Mouse (Mus musculus) left cerebral cortex, adult 6 months (tissue): ENCODE data around the gene Nucks1. TPM values are rescaled to one million over a fixed set of nuclear protein-coding genes. Genes with fewer than 3 reads are reported as not detected.

Source experiments
- long read RNA-seq, 2 experiments: library from polyadenylated mRNA; unstranded; transcript quantifications; one replicate each; pipeline ENCODE4 v2.0.0; 2019 to 2020
- polyA plus RNA-seq: library from polyadenylated mRNA; unstranded; fragments of <200 nt; fragmentation: Nextera tagmentation; gene quantifications from 2 replicates; pipeline ENCODE4 v1.2.3, GENCODE M21; 2021

Nucks1 gene
- polyA plus RNA-seq: 18.5 and 36.1 TPM in 2 replicates
- long read RNA-seq, experiment 1, full-length matches to known transcripts: 2 of 29 reads
- long read RNA-seq, experiment 1, partial matches to known transcripts: 2 of 29 reads
- long read RNA-seq, experiment 1, other reads (novel, unspliced or antisense): 25 of 29 reads
- long read RNA-seq, experiment 2, full-length matches to known transcripts: 1 of 42 reads
- long read RNA-seq, experiment 2, partial matches to known transcripts: 16 of 42 reads
- long read RNA-seq, experiment 2, other reads (novel, unspliced or antisense): 25 of 42 reads

DNA sequence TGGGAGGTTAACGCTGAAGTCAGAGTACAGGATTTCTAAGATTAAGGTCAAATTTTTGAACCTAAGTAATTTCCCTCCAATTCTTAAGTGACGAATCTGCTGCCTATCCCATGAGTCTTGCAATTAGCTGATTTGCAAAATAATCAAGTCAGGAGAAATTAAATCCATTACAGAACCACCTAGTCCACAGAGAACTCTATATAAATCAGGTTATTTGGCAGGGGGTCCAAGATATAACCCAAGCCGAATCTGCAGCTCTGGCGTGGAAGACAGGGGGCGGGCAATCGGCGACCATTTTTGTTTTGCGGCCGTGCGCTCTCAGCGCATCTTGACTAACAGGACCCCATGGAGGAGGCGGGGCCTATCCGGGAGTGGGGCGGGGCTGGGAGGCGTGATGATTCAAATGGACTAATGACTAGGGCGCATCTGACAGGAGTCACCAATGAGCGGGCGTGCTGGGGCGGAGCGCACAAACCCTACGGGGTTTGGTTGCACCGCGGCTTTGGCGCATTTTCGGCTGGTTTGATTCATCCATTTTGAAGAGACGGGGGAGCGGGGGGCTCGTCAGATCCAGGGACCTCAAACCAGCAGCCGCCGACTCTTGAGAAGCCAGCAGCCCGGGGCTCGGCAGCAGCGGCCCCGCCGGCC, at the start of gene Nucks1:
Gene Nucks1 (plus strand): TSS at position 534 of the 648 bp plus-strand sequence.

DNA sequence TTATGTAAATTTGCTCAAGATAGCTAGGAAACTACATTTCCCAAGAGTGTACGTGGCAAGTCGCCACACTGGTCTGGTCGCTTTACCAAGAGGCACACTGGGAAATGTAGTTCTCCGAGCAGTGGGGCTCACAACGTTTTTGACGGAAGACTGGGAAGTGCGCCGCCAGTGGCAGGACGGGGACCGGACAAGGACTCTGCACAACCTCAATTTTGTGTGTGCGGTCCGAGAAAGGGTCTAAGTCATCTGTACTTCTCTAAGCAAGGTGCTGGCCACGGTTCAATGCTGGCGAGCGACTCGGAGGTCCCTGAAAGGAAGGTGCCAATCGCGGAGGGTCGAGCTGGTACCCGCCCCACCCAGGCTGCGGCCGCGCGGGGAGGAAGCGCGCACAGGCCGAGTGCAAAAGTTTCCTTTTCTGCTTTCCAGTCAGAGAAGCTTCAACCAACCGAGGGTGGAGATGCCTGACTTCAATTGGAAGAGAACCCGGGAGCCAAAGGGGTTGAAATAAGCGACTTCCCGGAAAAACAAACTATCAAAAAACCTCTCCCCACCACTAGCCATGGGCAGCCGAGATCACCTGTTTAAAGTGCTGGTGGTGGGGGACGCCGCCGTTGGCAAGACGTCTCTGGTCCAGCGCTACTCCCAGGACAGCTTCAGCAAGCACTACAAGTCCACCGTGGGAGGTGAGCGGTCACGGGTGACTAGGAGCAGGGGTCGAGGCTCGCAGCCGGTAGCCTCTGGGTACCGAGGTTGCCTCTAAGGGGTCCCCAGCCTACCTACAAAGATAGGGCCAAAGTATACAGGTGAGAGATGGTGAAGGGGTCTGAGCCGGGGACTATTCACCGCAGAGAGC, 43.0 kb upstream of the Nucks1 start, which contains the start of gene Rab29:
Gene Rab29 (plus strand): TSS at position 132 of the 853 bp plus-strand sequence.

DNA sequence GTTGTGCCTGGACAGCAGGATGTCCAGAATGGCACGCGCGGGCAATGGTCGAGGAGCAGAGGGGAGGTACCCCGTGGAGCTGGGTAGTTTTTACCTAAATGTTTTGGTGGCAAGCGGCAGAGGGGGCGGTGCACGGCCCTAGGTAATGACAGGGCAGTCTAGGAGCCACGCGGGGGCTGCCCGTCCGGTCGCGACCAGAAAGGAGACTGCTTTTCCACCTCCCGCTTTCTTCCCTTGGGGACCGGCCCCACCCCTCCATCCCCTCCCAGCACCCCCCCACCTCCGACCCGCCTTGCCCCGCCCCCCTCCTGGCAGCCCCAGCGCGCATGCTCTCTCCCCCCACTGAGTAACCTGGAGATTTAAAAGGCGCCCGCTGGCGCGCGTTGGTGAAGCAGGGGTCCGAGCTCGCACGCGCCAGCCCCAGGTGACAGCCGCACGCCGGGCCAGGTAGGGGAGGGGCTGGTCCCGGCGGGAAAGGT, 52.3 kb downstream of the Nucks1 start, which contains the start of gene Slc45a3:
Gene Slc45a3 (plus strand): TSS at position 362 of the 479 bp plus-strand sequence.

Other genes starting within 250 kb of the Nucks1 start
- 1.4 and 2.2 TPM in 2 replicates for gene Rab7b, start 221.8 kb upstream of the Nucks1 start, polyA plus RNA-seq
- gene Slc26a9, start 166.5 kb upstream of the Nucks1 start, polyA plus RNA-seq: not detected in 2 replicates
- gene Pm20d1, start 113.2 kb upstream of the Nucks1 start, polyA plus RNA-seq: 1.6 and 3.5 TPM in 2 replicates
- 21.7 and 23.7 TPM in 2 replicates for gene Slc41a1, start 83.0 kb upstream of the Nucks1 start, polyA plus RNA-seq
- gene Rab29, start 43.3 kb upstream of the Nucks1 start, polyA plus RNA-seq: 7.3 and 7.9 TPM in 2 replicates
- 0.41 and 0.48 TPM in 2 replicates for gene Slc45a3, start 52.4 kb downstream of the Nucks1 start, polyA plus RNA-seq
- 11.0 and 14.9 TPM in 2 replicates for gene Elk4, start 97.1 kb downstream of the Nucks1 start, polyA plus RNA-seq
- gene Mfsd4a, start 157.5 kb downstream of the Nucks1 start, polyA plus RNA-seq: 65.4 and 74.1 TPM in 2 replicates
- 5.2 and 20.3 TPM in 2 replicates for gene Cdk18, start 229.2 kb downstream of the Nucks1 start, polyA plus RNA-seq